Mouse (Mus musculus): Measurements from ENCODE around the gene 2200002D01Rik.

DNA sequence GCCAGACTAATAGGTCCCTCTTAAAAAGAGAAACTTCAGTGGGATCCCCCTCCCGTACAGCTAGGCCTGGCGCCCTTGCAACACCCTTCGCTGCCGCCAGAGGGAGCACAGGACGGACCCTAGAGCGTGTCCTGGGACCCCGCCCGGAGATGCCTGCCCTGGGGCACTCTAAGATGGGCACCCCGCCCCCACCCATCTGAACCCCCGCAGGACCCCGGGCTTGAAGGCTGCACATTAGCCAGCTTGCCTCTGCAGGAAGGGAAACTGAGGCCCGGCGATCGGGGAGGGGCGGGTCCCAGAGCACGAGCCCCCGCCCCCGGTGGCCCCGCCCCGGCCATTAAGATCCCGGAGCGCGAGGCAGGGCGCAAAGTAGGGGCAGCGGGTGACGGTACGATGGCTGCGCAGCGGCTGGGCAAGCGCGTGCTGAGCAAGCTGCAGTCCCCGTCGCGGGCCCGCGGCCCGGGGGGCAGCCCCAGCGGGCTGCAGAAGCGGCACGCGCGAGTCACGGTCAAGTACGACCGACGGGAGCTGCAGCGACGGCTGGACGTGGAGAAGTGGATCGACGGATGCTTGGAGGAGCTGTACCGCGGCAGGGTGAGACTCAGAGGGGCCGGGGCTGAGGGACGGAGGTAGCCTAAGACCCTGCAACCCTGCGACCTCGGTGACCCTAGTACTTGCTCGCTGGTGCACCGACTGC lies 40.8 kb upstream of the 2200002D01Rik start, which contains the start of gene Ppp1r14a:
- TF ChIP-seq CTCF (IDR thresholded peaks at IDR 0.05; ENCODE audit: insufficient read depth, low read length): peak; percentile 71
- peak; percentile 81; the same call in 1 of the 2 replicates for TF ChIP-seq POLR2A (IDR thresholded peaks at IDR 0.05; ENCODE audit: borderline replicate concordance, extremely low read depth, low read depth, low read length)

Measured in lung, adult 2 months (tissue).